Mouse (Mus musculus) ZHBTc4 (cell line): Measurements from ENCODE around the gene Tepp.

ENCODE experiments used
- DNase-seq: peaks from one replicate; pipeline ENCODE4 v3.0.0-alpha.2; 2011; ENCODE audit warnings: low read depth, low spot score

Gene Tepp

GRCm38 (mm10) chr8:95310342-95310970 is at the start of gene Tepp:
Gene Tepp (plus strand): TSS chr8:95310566.
- no peak for DNase-seq

DNA sequence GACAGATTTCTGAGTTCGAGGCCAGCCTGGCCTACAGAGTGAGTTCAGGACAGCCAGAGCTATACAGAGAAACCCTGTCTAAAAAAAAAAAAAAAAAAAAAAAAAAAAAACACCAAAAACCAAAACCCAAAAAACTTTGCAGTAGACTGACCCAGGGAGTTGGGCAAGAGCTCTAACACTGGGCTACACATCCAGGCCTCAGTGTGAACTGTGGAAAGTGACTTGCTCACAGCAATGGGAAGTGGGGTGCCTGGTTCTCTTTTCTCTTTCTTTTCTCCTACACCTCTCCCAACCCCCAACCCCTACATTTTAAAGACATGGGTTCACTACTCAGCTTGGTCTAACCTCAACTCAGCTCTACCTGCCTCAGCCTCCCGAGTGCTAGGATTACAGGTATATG is 48.2 kb upstream of the Tepp start:
- no peak for DNase-seq

GRCm38 (mm10) chr8:95270501-95270900 is 39.9 kb upstream of the Tepp start:
- no peak for DNase-seq

- peak; percentile 78 for DNase-seq
Measured at GRCm38 (mm10) chr8:95271841-95272240, 38.5 kb upstream of the Tepp start.

DNA sequence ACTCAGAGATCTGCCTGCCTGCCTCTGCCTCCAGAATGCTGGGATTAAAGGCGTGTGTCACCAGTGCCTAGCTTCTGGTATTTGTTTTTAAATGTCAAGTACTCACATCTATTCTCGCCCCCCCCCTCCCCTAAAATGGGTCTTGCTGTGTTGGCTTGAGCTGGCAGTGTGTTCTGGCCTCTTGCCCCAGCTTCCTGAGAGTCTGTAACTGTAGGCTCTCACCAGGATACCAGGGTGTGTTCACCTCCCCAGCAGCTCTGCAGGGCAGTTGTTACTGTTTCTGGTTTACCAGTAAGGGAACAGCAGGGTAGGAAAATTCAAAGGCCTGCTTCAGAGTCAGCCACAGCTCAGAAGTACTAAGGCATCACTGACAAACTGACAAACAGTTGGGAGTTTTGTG is 37.5 kb upstream of the Tepp start:
- peak; percentile 25 for DNase-seq

GRCm38 (mm10) chr8:95281493-95281892 is 28.9 kb upstream of the Tepp start:
- DNase-seq = no peak

GRCm38 (mm10) chr8:95289066-95289650 is 21.2 kb upstream of the Tepp start:
- no peak for DNase-seq

DNA sequence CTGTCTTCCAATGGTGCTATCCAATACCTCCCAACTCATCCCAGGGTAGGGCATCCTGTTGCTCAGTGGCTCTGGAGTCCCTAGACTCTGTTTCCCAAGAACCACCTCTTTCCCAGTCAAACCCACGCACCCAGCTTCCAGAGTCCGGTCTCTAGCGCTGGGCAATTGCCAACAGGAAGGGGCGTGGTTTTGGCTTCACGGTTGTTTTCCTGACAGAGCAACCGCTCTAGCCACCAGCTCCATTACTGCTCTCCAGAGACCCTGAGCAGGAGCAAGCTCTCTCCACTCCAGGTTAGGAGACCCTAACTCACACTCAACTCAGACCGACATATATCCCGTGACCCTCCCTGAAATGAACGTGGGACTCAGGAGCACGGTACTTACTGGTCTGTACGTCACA is 17.2 kb upstream of the Tepp start:
- DNase-seq = peak; percentile 35

DNA sequence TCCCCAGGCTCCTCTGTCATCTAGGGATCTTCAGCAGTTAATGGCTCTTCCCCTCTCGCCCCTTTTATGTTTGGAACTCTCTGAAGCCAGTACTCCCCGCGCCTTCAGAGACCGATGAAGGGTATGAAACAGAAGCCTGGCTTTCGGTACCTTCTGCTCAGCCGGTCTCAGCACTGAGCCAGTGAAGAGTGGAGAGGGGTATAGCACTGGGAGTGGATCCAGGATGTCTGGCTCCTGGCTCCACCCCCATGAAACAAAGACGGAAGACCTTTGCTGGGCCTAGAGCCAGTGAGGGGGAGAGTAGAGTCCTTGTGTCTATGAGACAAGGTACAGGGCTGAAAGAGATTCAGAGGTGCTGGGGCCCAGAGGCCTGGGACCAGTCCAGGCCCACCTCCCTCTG is 16.5 kb upstream of the Tepp start:
- DNase-seq = peak; percentile 38

DNA sequence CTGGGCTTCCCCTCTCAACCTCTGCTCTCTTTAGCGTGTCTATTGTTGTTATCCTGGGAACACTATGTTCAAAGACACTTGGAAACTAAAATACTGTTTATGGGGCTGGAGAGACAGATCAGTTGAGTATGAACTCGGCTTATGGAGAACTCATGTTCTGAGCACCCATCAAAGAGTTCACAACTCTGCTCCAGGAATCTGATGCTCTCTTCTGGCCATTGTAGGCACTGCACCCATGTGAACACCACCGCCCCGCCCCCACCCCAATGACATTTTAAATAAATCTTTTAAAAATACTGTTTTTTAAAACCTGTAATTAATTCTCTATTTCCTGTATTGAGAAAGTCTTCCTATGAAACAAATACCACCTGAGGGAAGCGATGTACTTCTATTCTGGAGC is 8.0 kb upstream of the Tepp start:
- peak; percentile 59 for DNase-seq

GRCm38 (mm10) chr8:95305526-95305925 is 4.8 kb upstream of the Tepp start:
- DNase-seq = no peak

- DNase-seq = no peak
Measured at GRCm38 (mm10) chr8:95306431-95306830, 3.9 kb upstream of the Tepp start, which contains the start of gene Cngb1. Gene Cngb1 (minus strand): TSS chr8:95306585.

DNA sequence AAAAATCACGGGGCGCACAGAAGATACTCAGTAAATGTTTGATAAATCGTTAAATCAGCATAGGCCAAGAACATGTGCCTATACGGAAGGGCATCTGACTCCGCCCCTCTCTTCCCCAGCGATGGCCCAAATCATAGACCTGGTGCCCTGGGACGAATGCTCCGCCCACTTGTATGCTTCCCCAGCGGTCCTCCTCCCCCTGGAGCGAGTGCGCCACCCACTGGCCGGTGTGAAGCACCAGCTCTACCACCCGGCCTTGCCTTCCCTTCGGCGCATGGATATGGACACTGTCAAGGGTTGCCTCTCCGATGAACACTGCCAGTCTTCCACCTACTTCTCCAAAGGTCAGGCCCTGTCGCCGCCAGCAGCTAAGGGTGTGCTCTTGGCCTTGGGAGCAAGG is 2.5 kb downstream of the Tepp start:
- DNase-seq = peak; percentile 91

- DNase-seq = no peak
Measured at GRCm38 (mm10) chr8:95313857-95314256, 3.5 kb downstream of the Tepp start.

DNA sequence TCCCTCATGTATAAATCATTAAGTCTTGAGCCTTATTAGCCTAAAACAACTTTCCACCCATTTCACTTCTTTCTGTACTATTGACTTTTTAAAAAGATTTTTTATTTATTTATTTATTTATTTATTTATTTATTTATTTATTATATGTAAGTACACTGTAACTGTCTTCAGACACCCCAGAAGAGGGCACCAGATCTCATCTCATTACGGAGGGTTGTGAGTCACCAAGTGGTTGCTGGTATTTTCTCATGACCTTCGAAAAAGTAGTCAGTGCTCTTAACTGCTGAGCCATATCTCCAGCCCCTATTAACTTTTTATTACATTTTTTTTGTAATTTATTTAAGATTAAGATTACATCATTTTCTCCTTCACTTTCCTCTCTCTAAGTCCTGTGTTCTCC is 4.3 kb downstream of the Tepp start:
- no peak for DNase-seq

DNA sequence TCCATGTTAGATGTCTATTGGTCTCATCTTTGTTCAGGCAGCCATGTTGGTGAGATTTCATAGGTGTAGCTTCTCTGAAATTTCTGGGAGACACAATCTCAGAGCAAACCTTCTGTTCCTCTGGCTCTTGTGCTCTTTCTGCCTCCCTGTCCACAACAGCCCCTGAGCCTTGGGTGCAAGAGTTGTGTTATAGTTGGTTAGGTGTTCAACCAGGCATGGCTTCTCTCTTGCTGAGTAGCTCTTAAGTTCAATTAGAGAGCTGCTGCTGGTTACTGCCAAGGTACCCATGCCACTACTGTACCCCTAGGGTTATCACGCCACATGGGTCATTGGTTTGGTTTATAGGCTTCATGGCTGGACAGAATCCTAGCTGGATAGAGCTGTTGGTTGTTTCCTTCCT is 5.0 kb downstream of the Tepp start:
- no peak for DNase-seq

GRCm38 (mm10) chr8:95320224-95321139 is 10.1 kb downstream of the Tepp start:
- DNase-seq = peak; percentile 85

GRCm38 (mm10) chr8:95323201-95323600 is 12.8 kb downstream of the Tepp start:
- DNase-seq = no peak

DNA sequence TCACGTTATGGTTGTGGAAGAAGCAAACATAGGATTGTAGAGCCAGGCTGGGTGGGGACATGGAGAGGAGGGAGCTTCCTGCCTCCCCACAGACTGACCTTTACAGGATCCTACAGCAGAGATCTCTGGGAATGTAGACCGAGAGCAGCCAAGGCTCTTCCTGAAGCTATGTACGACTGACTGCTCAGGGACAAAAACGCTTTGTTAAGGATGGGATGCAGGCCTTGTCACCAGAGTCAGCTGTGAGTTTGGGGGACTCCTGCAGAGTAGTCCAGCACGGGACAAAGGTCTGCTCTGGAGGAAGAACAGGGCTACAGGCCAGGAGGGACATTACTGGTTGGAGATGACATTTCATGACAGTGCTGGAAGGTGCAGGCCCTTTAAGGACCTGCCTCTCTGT is 14.3 kb downstream of the Tepp start:
- DNase-seq = no peak

DNA sequence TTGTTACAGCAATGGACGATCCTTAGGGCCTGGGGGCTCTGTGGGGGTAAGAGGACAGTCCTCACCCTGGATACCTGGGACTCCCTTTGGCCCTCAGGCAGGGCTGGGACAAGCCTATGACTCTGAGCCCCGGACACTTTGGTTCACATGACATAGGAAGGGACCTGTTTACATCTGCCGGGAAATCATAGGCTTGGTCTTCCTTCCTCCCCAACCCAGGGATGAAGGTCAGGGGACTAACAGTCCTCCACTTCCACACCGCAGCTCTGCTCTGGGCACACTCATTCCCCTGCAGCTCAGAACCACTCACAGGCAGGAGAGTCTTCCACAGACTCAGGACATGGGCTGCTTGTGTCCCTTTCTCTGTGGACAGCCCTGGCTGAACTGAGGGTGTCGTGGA is 16.5 kb downstream of the Tepp start:
- DNase-seq = no peak

DNA sequence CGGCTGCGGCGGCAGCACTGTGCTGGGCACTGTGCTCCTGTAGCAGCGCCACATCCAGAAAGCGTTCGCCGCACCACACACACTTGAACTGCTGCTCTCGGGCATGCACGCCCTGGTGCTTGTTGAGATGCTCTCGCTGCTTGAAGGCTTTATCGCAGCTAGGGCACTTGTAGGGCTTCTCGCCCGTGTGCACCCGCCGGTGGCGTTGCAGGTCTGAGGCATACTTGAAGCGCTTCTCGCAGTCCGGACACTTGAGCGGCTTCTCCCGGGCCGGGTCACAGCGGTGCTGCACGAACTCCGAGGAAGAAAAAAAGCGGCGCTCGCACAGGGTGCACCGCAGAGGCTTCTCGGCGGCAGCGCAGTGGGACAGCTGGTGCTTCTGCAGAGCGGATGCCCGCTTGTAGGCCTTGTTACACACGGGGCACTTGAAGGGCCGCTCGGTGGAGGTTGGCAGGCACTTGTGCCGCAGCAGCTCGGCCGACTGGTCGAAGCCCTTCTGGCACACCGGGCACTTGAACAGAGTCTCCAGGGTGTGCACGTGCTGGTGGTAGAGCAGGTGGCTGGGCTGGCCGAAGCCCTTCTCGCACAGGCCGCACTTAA is 17.6 kb downstream of the Tepp start:
- peak; percentile 65 for DNase-seq

DNA sequence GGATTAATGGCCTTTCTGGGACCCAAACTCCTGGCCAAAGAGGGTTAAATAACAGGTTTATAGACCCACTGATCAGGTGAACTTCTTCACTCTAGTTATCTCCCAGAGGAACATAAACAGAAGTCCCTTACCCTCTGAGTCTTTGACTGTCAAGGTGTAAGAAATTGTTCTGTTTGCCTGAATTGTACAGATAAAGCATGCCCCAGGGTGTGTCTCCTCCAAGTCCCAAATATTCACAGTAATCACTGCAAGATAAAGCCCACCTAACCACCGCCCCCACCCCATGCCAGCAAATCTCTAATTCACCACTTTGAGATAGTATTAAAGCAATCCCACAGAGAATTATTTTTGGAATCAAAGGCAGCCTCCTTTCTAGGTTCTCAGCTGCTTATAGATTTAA is 20.0 kb downstream of the Tepp start:
- no peak for DNase-seq
